Mouse (Mus musculus): Measurements from ENCODE around the gene Ndufaf8. TPM values are rescaled to one million over a fixed set of nuclear protein-coding genes. Genes with fewer than 3 reads are reported as not detected.

Ndufaf8 gene
- total and polyA plus RNA-seq, 3 experiments = 46.3 to 103 (median 50.2) TPM

DNA sequence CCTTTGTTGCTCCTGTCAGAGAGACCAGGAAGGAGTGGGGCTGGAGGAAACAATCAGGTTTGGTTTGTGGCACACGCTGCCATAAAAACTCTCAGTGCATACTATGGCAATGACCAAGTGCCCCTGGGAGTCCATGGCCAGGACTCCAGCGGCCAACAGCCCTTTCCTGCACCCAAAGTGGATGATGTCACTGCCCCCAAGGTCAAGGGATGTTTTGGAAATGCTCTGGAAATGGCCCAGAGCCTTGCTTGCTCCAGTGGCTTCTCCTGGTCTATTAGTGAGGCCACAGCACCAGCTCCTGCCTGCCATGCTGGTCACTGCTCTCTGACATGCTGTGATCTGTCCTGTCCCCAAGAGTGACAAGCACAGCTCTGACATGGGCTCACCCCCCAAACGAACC lies 22.5 kb upstream of the Ndufaf8 start:
- no peak for DNase-seq (ENCODE audit: extremely low read depth)
- dilution Hi-C loops (cut with MboI; ENCODE audit: extremely low pct_ligation_motif_present, extremely low pct_unique_long_range_greater_than_20kb, low sequenced_read_pairs) = no loop called here

DNA sequence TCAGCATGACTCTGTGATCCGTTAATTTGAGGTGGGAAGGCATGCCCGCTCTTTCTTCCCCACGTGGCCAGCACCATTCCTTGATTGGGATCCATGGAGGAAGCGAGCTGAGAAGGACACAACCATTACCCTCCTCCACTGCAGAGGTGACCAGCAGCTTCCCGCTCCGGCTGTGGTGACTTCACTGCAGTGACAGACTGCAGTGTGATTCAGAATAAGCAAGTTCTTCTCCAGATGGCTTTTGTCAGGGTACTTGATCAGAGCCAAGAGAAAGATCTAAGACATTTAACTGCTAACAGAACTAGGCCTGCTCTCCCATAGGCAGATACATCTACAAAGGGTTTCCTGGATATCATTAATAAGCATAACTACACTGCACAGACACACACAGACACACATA lies 18.4 kb upstream of the Ndufaf8 start:
- H3K27me3 ChIP-seq (replicated peaks) = no peaks in the 10 kb centered on the region
- TF ChIP-seq JUND (conservative IDR thresholded peaks at IDR 0.05; ENCODE audit: low read depth, low read length) (no peak), POLR2AphosphoS2 (IDR thresholded peaks at IDR 0.05; ENCODE audit: low read depth, low read length) (no peak), RAD21 (IDR thresholded peaks at IDR 0.05; ENCODE audit: low read depth, low read length) (no peak), E2F4 (IDR thresholded peaks at IDR 0.05; ENCODE audit: insufficient replicate concordance, low read depth, low read length) (no peak), RCOR1 (conservative IDR thresholded peaks at IDR 0.05; ENCODE audit: low read depth, low read length) (no peak), ZC3H11A (IDR thresholded peaks at IDR 0.05; ENCODE audit: low read depth, low read length) (no peak), CTCF (conservative IDR thresholded peaks at IDR 0.05 in 1 of 2, IDR thresholded peaks at IDR 0.05 in 1 of 2; ENCODE audit: low read depth in 2 of 2, low read length in 2 of 2) (no peak), NRF1 (IDR thresholded peaks at IDR 0.05; ENCODE audit: low read depth, low read length) (no peak), MAX (IDR thresholded peaks at IDR 0.05; ENCODE audit: low read length) (no peak), ZKSCAN1 (IDR thresholded peaks at IDR 0.05; ENCODE audit: borderline replicate concordance, low read depth, low read length) (no peak), EP300 (IDR thresholded peaks at IDR 0.05; ENCODE audit: low read length) (no peak), BHLHE40 (IDR thresholded peaks at IDR 0.05; ENCODE audit: low read depth, low read length) (no peak), GABPA (IDR thresholded peaks at IDR 0.05; ENCODE audit: insufficient replicate concordance, low read depth, low read length) (no peak), MXI1 (IDR thresholded peaks at IDR 0.05; ENCODE audit: low read depth, low read length) (no peak), ELF1 (IDR thresholded peaks at IDR 0.05; ENCODE audit: low read depth, low read length) (no peak), ZNF384 (IDR thresholded peaks at IDR 0.05; ENCODE audit: low read depth, low read length) (no peak)
- no peak for DNase-seq (ENCODE audit: extremely low read depth)
- in situ Hi-C loops (cut with MboI; ENCODE audit: low pct_ligation_motif_present, low pct_unique_long_range_greater_than_20kb, low sequenced_read_pairs) = no loop called here
- H3K9ac ChIP-seq (ENCODE audit: insufficient read depth, low read depth) = no peak overlapping the region
- H3K79me2 ChIP-seq (replicated peaks; ENCODE audit: control insufficient read depth, extremely low read depth, insufficient read depth, poor library complexity, severe bottlenecking) = no peaks in the 10 kb centered on the region
- dilution Hi-C loops (cut with MboI; ENCODE audit: extremely low pct_ligation_motif_present, extremely low pct_unique_long_range_greater_than_20kb, low sequenced_read_pairs) = no loop called here
- peaks cover 12 to 69% of the 10 kb centered on the region in 2 experiments for H3K36me3 ChIP-seq (replicated peaks in 1 of 2; ENCODE audit: control insufficient read depth in 1 of 2, insufficient read depth in 1 of 2, low read length in 1 of 2)
- peaks cover 0 to 8% of the 10 kb centered on the region in 2 experiments; a peak in 2 of 4 replicates for H3K4me1 ChIP-seq (ENCODE audit: control insufficient read depth in 1 of 2, insufficient read depth in 2 of 2)
- H3K27ac ChIP-seq (ENCODE audit: insufficient read depth, low read depth) = no peak overlapping the region
- H3K9me3 ChIP-seq (replicated peaks; ENCODE audit: low read length) = peaks cover 2% of the 10 kb centered on the region
- no peak overlapping the region for H3K4me3 ChIP-seq (replicated peaks in 1 of 3; ENCODE audit: low read depth in 2 of 3, low read length in 2 of 3, poor library complexity in 1 of 3)
- no peak overlapping the region for H3K4me2 ChIP-seq (ENCODE audit: insufficient read depth, low read depth, poor library complexity, severe bottlenecking)

More for the DNA sequence above, 22.5 kb upstream of the Ndufaf8 start:
- H3K36me3 ChIP-seq (replicated peaks in 1 of 2; ENCODE audit: control insufficient read depth in 1 of 2, insufficient read depth in 1 of 2, low read length in 1 of 2) = peaks cover 17 to 77% of the 10 kb centered on the region in 2 experiments
- no peak overlapping the region for H3K9ac ChIP-seq (ENCODE audit: insufficient read depth, low read depth)
- H3K4me2 ChIP-seq (ENCODE audit: insufficient read depth, low read depth, poor library complexity, severe bottlenecking) = no peak overlapping the region
- in situ Hi-C loops (cut with MboI; ENCODE audit: low pct_ligation_motif_present, low pct_unique_long_range_greater_than_20kb, low sequenced_read_pairs) = no loop called here
- H3K79me2 ChIP-seq (replicated peaks; ENCODE audit: control insufficient read depth, extremely low read depth, insufficient read depth, poor library complexity, severe bottlenecking) = no peaks in the 10 kb centered on the region
- no peak overlapping the region for H3K27ac ChIP-seq (ENCODE audit: insufficient read depth, low read depth)
- H3K9me3 ChIP-seq (replicated peaks; ENCODE audit: low read length) = peaks cover 2% of the 10 kb centered on the region
- H3K27me3 ChIP-seq (replicated peaks) = no peaks in the 10 kb centered on the region
- no peak overlapping the region for H3K4me3 ChIP-seq (replicated peaks in 1 of 3; ENCODE audit: low read depth in 2 of 3, low read length in 2 of 3, poor library complexity in 1 of 3)
- peaks cover 0 to 21% of the 10 kb centered on the region in 2 experiments; a peak in 3 of 4 replicates for H3K4me1 ChIP-seq (ENCODE audit: control insufficient read depth in 1 of 2, insufficient read depth in 2 of 2)
- no peak for TF ChIP-seq RAD21 (IDR thresholded peaks at IDR 0.05; ENCODE audit: low read depth, low read length)
- no peak for TF ChIP-seq CHD1 (IDR thresholded peaks at IDR 0.05; ENCODE audit: low read depth, low read length)
- TF ChIP-seq TCF12 (IDR thresholded peaks at IDR 0.05; ENCODE audit: low read depth, low read length) = no peak
- TF ChIP-seq MYC (IDR thresholded peaks at IDR 0.05; ENCODE audit: low read depth, low read length) = no peak
- no peak for TF ChIP-seq E2F4 (IDR thresholded peaks at IDR 0.05; ENCODE audit: insufficient replicate concordance, low read depth, low read length)
- no peak for TF ChIP-seq POLR2A (IDR thresholded peaks at IDR 0.05; ENCODE audit: low read depth, low read length)
- no peak for TF ChIP-seq ZNF384 (IDR thresholded peaks at IDR 0.05; ENCODE audit: low read depth, low read length)
- no peak for TF ChIP-seq KAT2A (IDR thresholded peaks at IDR 0.05; ENCODE audit: insufficient replicate concordance, low read length)
- TF ChIP-seq NELFE (IDR thresholded peaks at IDR 0.05; ENCODE audit: low read depth, low read length) = no peak
- TF ChIP-seq USF2 (conservative IDR thresholded peaks at IDR 0.05; ENCODE audit: low read depth, low read length) = no peak
